Mouse (Mus musculus) forebrain, postnatal 0 days (tissue): ENCODE measurements around the gene Runx2. TPM values are rescaled to one million over a fixed set of nuclear protein-coding genes. Genes with fewer than 3 reads are reported as not detected.

Experiments used
- ATAC-seq: fragments of 200-750 bp; cut with Nextera tagmentation; 2 replicates; pipeline ENCODE4 v1.8.0; 2017; ENCODE audit warnings: mild to moderate bottlenecking, moderate library complexity
- DNase-seq: peaks from one replicate; pipeline ENCODE4 v3.0.0-alpha.2; 2015
- H3K27ac ChIP-seq: fragments of 300-500 bp; sonication (generic); 2 replicates; pipeline ENCODE4 v1.5.1; 2014; ENCODE audit warnings: low read depth, mild to moderate bottlenecking, antibody characterized with exemption, low read length, moderate library complexity, mixed read lengths
- H3K27me3 ChIP-seq: fragments of 300-500 bp; sonication (generic); 2 replicates; pipeline ENCODE4 v1.6.1; 2014; ENCODE audit warnings: mild to moderate bottlenecking, low read length, mixed read lengths; ENCODE audit not compliant: insufficient read depth
- H3K36me3 ChIP-seq: fragments of 300-500 bp; sonication (generic); 2 replicates; pipeline ENCODE4 v1.6.1; 2014; ENCODE audit warnings: mild to moderate bottlenecking, moderate library complexity; ENCODE audit not compliant: insufficient read depth
- H3K4me1 ChIP-seq: fragments of 300-500 bp; sonication (generic); 2 replicates; pipeline ENCODE4 v1.6.1; 2014; ENCODE audit warnings: antibody characterized with exemption; ENCODE audit not compliant: insufficient read depth
- H3K4me2 ChIP-seq: fragments of 300-500 bp; sonication (generic); 2 replicates; pipeline ENCODE4 v1.6.1; 2014; ENCODE audit warnings: low read depth, mild to moderate bottlenecking, moderate library complexity
- H3K4me3 ChIP-seq: fragments of 300-500 bp; sonication (generic); 2 replicates; pipeline ENCODE4 v1.5.1; 2014; ENCODE audit warnings: low read depth, low read length, mixed read lengths
- H3K9ac ChIP-seq: fragments of 300-500 bp; sonication (generic); 2 replicates; pipeline ENCODE4 v1.6.1; 2014; ENCODE audit warnings: mild to moderate bottlenecking
- H3K9me3 ChIP-seq: fragments of 300-500 bp; sonication (generic); 2 replicates; pipeline ENCODE4 v1.6.1; 2016; ENCODE audit warnings: low read length
- CTCF ChIP-seq: sonication (generic); IDR thresholded peaks from 2 replicates; pipeline ENCODE4 v1.5.1; 2016; ENCODE audit warnings: antibody characterized with exemption, control low read depth, low read depth
- WGBS: fragments of 180-500 bp; shearing (Covaris S2); extraction: QIAGEN DNeasy Blood & Tissue Kit; methylation state at CpG from one replicate; pipeline ENCODE4 v1.1.7; 2014; 5-methylcytosine and 5-hydroxymethylcytosine counted together
- polyA plus RNA-seq: library from polyadenylated mRNA; unstranded; fragments of >200 nt; fragmentation: Nextera tagmentation; extraction: Ambion mirVana; gene quantifications from 2 replicates; pipeline ENCODE4 v1.2.1, GENCODE M21; 2015
- total RNA-seq: library from RNA; depleted of rRNA; stranded (reverse); fragments of >200 nt; gene quantifications from 2 replicates; pipeline ENCODE4 v1.2.3, GENCODE M21; 2014

The Runx2 gene
- total and polyA plus RNA-seq, 2 experiments from 2014 or later = 0.77 to 5.7 TPM

- Histone ChIP-seq H3K27ac (no peak overlapping the region), H3K4me3 (no peak overlapping the region), H3K36me3 (no peaks in the 10 kb centered on the region), H3K9ac (no peak overlapping the region), H3K4me1 (no peaks in the 10 kb centered on the region), H3K27me3 (no peaks in the 10 kb centered on the region), H3K4me2 (no peak overlapping the region), H3K9me3 (no peaks in the 10 kb centered on the region)
- ATAC-seq (no peak), DNase-seq (peak; percentile 39)
- TF ChIP-seq CTCF = no peak
- WGBS = 20% methylated on average over 4 of the region's 4 CpGs
Observed at GRCm38 (mm10) chr17:44528617-44529016, 286.0 kb downstream of the Runx2 start.

- Histone ChIP-seq H3K4me3 (no peak overlapping the region), H3K27me3 (no peaks in the 10 kb centered on the region), H3K36me3 (no peaks in the 10 kb centered on the region), H3K4me1 (peaks cover 4% of the 10 kb centered on the region; the same call in 1 of the 2 replicates), H3K9ac (no peak overlapping the region), H3K9me3 (no peaks in the 10 kb centered on the region), H3K27ac (no peak overlapping the region), H3K4me2 (no peak overlapping the region)
- TF ChIP-seq CTCF = no peak
- no peak for DNase-seq
- ATAC-seq = no peak
- 62% methylated on average over 1 of the region's 1 CpGs for WGBS
Observed at GRCm38 (mm10) chr17:44524146-44524545, 290.5 kb downstream of the Runx2 start.

- ATAC-seq (no peak), DNase-seq (no peak)
- H3K27me3 ChIP-seq = no peaks in the 10 kb centered on the region
- 59% methylated on average over 5 of the region's 5 CpGs for WGBS
- TF ChIP-seq CTCF = no peak
- H3K4me1 ChIP-seq = peaks cover 4% of the 10 kb centered on the region; the same call in 1 of the 2 replicates
- no peak overlapping the region for H3K4me2 ChIP-seq
- no peak overlapping the region for H3K4me3 ChIP-seq
- no peak overlapping the region for H3K9ac ChIP-seq
- no peaks in the 10 kb centered on the region for H3K36me3 ChIP-seq
- no peak overlapping the region for H3K27ac ChIP-seq
- H3K9me3 ChIP-seq = no peaks in the 10 kb centered on the region
Observed at GRCm38 (mm10) chr17:44522906-44523305, 291.7 kb downstream of the Runx2 start.

- Histone ChIP-seq H3K4me2 (no peak overlapping the region), H3K36me3 (no peaks in the 10 kb centered on the region), H3K4me3 (no peak overlapping the region), H3K9me3 (no peaks in the 10 kb centered on the region), H3K27me3 (no peaks in the 10 kb centered on the region), H3K4me1 (peaks cover 4% of the 10 kb centered on the region; the same call in 1 of the 2 replicates), H3K9ac (no peak overlapping the region), H3K27ac (peak overlapping the region; percentile 85)
- peak; percentile 34 for TF ChIP-seq CTCF
- DNase-seq = peak; percentile 62
- peak; percentile 81 for ATAC-seq
- WGBS = 47% methylated on average over 11 of the region's 11 CpGs
Observed at GRCm38 (mm10) chr17:44520122-44521075, 294.2 kb downstream of the Runx2 start.

- DNase-seq = no peak
- no peak overlapping the region for H3K4me3 ChIP-seq
- no peaks in the 10 kb centered on the region for H3K27me3 ChIP-seq
- no peaks in the 10 kb centered on the region for H3K9me3 ChIP-seq
- H3K9ac ChIP-seq = no peak overlapping the region
- H3K36me3 ChIP-seq = no peaks in the 10 kb centered on the region
- H3K4me2 ChIP-seq = no peak overlapping the region
- no peak for TF ChIP-seq CTCF
- no peak for ATAC-seq
- 83% methylated on average over 3 of the region's 3 CpGs for WGBS
- peaks cover 4% of the 10 kb centered on the region; the same call in 1 of the 2 replicates for H3K4me1 ChIP-seq
- no peak overlapping the region for H3K27ac ChIP-seq
Observed at GRCm38 (mm10) chr17:44519356-44519755, 295.2 kb downstream of the Runx2 start.

- Histone ChIP-seq H3K4me2 (no peak overlapping the region), H3K36me3 (no peaks in the 10 kb centered on the region), H3K9me3 (no peaks in the 10 kb centered on the region), H3K4me1 (peaks cover 4% of the 10 kb centered on the region; the same call in 1 of the 2 replicates), H3K27me3 (no peaks in the 10 kb centered on the region), H3K27ac (no peak overlapping the region), H3K4me3 (no peak overlapping the region), H3K9ac (no peak overlapping the region)
- TF ChIP-seq CTCF = no peak
- ATAC-seq (no peak), DNase-seq (no peak)
- WGBS = 92% methylated on average over 6 of the region's 6 CpGs
Observed at GRCm38 (mm10) chr17:44518156-44518555, 296.4 kb downstream of the Runx2 start.

- DNase-seq (no peak), ATAC-seq (no peak)
- WGBS = 69% methylated on average over 7 of the region's 7 CpGs
- H3K4me1 ChIP-seq = no peaks in the 10 kb centered on the region
- no peak overlapping the region for H3K4me2 ChIP-seq
- no peak overlapping the region for H3K4me3 ChIP-seq
- TF ChIP-seq CTCF = no peak
- H3K9ac ChIP-seq = no peak overlapping the region
- H3K9me3 ChIP-seq = no peaks in the 10 kb centered on the region
- H3K36me3 ChIP-seq = no peaks in the 10 kb centered on the region
- H3K27me3 ChIP-seq = no peaks in the 10 kb centered on the region
- H3K27ac ChIP-seq = no peak overlapping the region
Observed at GRCm38 (mm10) chr17:44508198-44508715, 306.3 kb downstream of the Runx2 start.
